Mouse (Mus musculus) layer of hippocampus, adult 9-10 months (tissue): ENCODE data around the gene Dazap2.

ENCODE experiments used
- DNase-seq: peaks from one replicate; pipeline ENCODE4 v3.0.0; 2022; ENCODE audit warnings: low spot score

Dazap2 gene

DNA sequence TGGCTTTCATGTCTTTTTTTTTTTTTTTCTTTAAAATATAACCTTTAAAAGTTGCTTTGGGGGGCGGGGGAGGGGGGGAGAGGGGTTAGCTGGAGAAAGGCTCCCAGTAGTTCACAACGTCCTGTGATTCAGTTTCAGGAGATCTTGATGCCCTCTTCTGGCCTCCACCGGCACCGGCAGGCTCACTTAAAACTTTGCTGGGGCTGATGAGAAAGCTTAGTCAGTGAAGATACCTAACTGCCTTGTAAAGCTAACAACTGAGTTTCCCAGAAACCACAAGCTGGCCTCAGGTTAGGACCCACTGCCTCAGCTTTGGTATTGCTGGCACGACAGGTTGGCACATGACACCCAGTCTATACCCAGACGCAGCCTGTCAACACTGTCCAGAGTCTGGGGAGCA lies 22.5 kb downstream of the Dazap2 start:
- DNase-seq = no peak

DNA sequence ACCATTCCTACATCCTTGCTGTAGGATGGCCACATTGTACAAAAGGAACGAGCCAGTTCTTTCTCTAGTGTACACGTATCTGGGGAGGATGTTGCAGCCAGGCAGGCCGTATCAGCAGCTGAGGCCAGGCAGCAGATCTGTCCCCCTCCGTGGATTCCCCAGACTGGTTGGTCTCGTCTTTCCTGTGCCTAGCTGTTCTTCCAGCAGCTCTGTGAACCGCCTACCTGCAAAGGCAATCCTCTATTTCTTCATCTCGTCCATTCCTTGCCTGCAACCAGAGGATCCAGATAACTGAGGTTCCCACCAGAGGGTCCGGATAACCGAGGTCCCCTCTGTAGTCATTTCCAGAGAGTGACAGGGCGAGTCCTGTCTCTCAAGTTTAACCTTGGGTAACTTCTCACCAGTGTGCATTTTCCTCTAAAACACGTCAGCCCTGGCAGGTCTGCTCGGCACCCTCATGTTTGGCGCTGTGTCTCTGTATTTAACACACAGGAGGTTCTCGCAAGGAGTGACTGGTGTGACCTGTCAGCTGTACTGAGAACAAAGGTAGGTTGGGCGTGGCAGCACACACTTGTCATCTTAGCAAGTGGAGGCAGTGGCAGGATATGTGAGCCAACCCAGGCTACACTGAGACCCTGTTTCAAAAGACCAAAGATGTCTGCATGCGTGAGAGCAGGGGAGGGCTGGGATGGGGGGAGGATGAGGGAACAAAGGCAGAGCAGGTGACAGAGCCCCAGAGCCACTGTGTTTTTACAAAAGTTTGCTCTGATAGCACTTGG lies 25.0 kb downstream of the Dazap2 start:
- no peak for DNase-seq

DNA sequence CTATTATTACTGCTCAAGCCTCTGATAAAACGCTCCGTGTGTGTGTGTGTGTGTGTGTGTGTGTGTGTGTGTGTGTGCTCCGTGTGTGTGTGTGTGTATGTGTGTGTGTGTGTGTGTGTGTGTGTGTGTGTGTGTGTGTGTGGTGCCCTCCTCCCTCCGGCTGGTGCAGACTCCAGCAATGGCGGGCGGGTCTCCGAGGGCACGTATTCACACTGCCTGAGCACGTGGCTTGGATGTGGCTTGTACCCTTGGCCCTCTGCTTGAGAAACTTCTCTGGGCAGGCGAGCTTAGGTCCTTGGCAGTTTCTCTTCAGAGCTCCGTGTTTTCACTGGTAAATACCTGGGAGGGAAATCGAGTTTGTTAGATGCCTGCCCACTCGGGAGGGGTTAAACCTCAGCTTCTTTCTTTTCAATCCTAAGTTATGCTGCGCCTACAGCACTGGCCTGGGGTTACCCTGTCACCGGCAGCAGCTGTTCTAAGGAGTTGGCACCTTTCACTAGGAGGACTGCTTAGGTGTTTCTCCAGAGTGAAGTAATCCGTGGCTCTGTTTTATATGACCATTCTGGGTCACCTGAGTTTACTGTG lies 26.2 kb downstream of the Dazap2 start:
- no peak for DNase-seq

DNA sequence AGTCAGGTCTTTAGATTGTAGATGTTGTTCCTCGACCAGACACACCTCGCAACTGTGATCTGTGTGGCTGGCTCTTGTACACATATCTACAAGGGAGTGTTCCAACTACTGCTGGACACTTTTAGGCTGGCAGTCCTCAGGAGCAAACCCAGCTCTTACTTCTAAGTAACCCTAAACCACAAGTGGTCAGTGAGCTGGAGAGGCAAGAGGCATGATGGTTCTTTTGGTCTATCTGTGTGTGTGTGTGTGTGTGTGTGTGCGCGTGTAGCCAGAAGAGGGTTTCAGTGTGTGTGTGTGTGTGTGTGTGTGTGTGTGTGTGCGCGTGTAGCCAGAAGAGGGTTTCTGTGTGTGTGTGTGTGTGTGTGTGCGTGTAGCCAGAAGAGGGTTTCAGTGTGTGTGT lies 27.3 kb downstream of the Dazap2 start:
- DNase-seq = no peak

DNA sequence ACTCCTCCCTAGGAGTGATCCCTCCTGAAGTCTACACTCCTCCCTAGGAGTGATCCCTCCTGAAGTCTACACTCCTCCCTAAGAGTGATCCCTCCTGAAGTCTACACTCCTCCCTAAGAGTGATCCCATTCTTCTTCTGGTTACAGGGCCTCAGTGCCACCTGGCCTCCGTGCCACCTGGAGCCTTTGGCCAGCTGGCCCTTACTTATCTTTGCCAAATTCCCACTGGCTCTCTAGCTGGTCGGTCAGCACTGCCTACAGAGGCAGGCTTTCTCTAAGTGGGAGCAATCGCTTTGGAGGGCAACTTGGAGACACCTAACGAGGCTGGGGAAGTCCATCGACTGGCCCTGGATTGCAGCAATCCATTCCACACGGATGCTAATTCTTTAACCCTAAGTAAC lies 31.0 kb downstream of the Dazap2 start:
- DNase-seq = no peak

DNA sequence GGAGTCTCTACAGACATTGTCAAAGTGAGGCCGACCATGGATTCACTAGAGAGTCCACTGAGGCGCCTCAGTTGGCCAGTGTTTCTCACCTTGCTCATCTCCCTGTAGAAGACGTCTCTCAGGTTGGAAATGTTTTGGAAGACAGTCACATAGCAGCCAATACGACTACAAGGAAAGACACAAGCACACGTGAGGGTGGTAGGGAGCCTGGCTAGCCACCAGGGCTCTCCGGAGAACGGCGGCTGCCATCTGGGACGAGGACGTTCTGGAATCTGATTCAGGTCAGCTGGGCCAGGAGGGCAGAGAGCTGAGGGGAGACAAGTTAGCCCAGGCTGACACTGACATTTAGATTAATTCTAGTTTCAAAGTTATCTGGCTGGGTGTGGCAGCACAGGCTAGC lies 35.0 kb downstream of the Dazap2 start:
- DNase-seq = no peak

DNA sequence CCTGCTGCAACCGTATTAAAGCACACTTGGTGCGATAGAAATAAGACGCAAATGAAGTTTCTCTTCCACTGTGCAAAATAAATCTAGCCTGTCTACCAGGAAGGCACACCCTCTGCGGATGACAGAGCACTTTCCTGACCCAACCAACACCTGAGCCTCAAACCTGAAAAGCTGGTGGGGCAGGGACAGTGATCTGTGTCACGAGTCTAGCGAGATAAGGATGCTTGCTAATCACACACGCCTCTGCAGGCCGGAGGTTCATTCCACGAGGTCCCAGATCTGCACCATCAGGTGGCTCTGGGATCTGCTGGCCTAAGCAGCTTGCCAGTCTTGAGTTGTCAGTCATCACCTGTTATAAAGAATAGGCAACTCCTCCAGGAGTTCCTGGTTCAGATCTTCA lies 36.5 kb downstream of the Dazap2 start:
- DNase-seq = no peak

DNA sequence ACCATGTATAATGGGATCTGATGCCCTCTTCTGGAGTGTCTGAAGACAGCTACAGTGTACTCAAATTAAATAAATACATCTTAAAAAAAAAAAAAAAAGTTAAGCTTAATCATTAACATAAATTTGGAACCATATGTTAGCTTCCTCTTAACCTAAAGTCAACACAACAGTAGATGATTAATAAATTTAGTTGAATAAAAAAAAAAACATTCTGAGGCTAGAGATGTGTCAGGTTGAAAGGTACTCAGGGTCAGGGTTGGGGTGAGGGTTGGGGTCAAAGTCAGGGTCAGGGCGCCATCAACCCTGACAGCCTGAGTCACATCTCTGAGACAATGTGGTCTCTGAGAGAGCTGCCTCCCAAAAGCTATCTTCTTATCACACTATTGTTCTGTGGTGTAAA lies 39.1 kb downstream of the Dazap2 start:
- no peak for DNase-seq

DNA sequence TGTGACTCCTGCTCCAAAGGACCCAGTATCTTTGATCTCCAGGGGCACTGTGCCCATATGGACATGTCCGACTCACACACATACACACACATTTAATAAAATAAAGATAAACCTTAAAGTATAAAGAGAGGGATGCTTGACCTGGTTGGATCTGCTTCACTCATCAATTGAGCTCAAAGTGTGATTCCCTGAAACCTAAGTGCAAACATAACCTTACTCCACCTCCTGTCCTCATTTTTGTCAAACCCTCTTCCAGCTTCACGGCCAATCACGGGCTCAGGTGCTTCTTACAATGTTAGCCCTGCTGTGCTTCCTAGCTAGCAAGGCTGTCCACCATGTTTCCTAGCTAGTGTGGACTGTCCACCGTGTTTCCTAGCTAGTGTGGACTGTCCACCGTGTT lies 40.1 kb downstream of the Dazap2 start:
- no peak for DNase-seq

DNA sequence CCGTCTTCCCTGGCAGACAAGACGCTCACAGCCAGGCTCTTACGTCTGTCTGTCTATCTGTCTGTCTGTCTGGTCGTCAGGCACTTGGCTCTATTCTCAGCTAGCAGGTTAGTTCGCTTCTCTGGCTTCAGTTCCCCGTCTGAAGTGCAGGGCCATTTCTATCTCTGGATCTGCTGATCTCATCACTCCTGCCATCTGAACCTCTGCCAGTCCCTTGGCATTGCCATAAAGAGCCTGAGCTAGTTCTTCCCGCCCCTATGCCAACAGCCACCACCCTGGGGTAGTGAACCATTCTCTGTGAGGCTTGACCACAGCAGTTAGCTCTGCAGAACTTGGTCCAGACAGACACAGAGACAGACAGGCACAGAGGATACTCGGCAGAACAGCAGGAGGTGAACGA lies 45.2 kb downstream of the Dazap2 start:
- peak; percentile 42 for DNase-seq

DNA sequence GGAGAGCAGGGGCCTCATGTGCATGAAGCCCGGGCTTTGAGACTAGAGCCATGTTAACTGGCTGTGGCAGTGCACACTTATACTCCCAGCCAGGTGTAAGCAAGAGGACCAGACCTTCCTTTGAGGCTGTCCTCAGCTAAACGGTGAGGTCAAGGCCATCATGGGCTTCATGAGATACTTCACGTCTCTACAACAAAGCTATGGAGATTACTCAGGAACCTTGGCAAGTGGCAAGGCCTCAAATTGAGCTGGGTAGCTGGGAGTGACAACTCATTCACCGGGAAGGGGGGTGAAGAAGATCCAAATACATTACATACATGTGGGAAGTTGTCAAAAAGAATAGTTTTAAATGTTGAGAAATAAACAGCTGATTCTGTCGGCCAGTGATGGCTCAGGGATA lies 45.7 kb downstream of the Dazap2 start:
- DNase-seq = no peak

DNA sequence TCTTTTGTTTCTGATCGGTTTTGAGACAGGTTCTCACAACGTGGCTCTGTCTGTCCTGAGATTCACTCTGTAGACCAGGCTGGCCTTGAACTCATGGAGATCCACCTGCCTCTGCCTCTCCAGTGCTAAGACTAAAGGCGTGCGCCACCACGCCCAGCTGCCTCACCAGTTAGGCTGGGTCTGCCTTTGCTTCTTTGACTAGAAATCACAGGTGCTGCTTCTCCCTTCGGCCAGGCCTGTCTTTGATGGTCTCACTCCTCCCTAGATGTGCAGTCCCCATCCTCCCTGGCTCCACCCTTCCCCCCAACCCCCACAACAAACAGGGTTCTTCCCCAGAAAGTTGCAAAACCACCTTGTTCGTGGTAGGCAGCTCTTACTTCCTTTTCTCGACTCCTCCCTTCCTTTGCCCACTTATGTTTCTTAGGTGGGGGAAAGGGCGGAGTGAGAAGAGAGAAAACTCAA lies 49.7 kb downstream of the Dazap2 start:
- no peak for DNase-seq

DNA sequence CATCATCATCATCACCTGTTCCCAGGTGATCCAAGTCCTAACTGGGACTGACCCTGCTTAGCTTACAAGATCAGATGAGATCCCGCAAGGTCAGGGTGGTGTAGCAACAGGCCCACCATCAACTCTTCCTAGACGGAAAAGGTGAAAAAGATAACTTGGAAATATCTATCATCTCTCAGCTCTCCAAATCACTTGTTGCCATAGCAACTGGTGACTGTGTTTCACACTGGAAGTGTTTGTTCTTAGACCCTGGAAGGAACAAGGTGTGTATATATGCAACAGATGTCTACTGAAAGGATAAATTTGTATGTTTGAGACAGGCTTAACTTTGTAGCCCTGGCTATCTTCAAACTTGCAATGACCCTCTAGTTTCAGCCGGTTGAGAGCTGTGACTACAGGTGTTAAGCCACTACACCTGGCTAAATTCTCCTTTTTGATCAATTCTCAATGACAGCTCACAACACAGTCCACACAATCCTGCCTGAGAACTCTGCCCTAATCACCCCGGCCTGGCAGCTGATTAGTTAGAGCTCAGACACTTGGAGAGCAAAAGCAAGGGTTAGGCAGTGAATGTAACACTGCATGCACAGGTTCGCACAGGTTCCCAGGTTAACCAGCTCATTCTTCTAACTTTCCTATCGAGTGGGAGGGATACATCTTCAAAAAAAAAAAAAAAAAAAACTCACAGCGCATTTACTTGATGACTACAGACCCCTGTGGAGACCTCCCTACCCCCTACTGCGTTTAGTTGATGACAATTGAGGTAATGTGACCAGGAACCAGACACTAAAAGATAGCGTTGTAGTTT lies 50.5 kb downstream of the Dazap2 start:
- no peak for DNase-seq

DNA sequence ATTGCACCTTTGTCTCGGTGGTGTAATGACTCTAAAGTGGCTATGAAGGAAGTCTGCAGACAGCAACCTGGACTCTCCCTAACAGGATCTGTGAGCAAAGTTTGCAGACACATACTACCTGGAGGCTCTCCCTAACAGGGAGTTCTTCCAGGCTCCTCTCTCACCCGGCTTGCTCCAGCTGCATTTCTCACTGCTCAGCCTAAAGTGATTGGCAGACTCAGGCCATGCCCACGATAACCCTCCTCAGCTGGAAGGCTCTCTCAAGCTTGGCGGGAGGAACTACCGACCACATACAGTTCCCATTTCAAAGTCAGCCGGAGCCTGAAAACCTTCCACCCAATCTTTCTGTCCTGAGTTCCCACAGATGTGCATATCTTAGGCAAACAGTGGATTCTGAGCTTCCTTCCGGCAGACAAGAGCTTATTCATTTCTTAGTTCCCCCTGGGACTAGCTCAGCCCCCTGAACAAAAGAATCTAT lies 51.1 kb downstream of the Dazap2 start:
- no peak for DNase-seq

DNA sequence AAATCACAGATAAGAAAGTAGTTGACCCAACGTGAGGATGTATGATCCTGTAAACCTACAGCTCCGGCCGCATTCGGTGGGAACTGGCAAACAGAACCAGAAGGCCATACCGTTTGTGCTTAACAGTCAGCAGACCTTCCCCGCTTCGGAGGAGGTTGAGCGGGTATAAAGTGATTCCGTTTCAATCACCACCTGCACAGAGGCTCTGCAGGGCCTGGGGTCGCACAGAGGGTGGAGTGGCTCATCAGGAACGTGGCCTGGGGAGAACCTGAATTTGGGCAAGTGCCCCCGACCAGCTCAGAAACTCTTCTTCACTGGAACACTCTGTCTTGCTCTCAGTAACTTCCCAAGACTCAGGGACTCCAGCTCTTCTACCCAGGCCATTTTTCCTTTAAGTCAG lies 51.7 kb downstream of the Dazap2 start:
- no peak for DNase-seq

DNA sequence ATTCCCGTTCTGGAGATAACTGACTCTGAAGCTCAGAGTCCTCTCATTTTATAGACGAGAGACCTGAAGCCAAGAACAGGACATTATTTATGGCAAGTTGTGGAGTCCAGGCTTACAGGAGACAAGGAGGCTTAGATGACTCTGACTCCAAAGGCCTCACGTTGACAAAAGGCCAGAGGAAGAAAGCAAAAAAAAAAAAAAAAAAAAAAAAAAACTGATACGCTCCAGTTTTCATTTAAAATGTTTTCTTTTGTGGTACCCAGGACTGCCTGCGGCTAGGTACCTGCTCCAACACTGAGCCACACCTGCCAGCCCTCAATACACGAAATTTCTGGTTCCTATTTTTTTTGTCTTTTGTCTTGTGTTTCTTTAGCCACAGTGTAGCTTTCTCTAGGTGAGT lies 52.3 kb downstream of the Dazap2 start:
- DNase-seq = no peak

DNA sequence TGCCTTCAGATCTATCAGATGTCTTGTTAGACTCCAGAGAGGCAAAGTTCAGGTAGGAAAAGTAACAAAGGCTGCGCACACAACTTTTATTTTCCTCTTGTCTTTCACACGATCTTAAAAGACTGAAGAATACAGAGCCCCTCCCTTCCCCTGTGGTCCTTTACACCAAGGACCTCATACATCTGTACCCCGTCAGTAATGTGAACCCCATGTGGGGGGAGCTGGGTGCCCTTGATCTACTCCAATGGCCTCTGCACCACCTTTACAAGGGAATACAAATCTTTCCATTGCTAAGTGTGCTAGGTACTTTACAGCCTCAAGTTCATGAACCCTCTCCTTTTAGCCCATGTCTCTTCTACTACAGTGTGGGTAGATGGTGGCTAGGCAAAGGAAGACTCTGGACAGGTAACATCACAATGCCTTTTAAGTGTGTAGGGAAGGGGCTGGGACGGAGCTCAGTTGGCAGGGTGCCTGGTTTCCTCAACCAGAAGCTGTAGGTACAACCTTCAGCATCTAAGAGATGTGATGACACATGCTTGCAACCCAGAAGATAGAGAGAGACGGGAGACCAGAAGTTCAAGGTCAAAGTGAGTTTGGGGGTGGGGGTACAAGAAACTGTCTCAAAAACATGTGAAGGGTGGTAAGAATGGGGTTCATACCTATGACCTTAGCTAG lies 52.9 kb downstream of the Dazap2 start:
- no peak for DNase-seq

DNA sequence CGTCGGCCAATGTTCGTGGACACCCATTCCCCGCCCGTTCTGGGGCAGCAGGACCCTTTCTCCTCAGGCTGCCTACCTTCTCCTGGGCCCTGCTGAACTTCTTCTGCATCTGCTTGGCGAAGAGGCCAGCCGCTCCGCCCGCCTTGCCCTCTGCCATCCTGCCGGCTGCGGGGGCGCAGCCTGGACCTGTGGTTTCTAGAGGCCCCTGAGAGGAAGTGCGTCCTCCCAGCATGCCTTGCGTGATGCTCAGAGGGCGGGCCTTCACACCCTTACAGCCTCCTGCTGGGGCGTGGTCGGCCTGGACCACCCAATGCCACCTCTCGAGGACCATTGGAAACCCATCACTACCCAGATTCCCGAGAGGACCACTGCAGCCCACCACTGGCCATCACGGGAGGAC lies 54.2 kb downstream of the Dazap2 start, which contains the start of gene Bin2:
TSS of gene Bin2 (minus strand) at position 217 of the 400 bp plus-strand sequence.
- DNase-seq = no peak

DNA sequence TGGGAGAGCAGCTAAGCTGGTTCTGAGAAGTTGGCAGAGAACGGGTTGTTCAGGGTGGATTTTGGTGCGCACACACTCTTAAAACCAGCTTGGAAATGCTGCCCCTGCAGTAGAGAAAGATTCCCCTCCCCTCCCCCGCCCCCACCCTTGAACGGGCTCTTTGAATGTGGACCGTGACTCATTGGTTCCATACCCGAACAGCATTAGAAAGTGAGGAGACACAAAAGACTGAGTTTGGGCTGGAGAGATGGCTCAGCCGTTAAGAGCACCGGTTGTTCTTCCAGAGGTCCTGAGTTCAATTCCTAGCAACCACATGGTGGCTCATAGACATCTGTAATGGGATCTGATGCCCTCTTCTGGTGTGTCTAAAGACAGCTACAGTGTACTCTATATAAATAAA lies 54.9 kb downstream of the Dazap2 start:
- DNase-seq = no peak
